Mouse (Mus musculus) brain, embryonic 14.5 days (tissue): Measurements from ENCODE around the gene Ndc80. TPM values are rescaled to one million over a fixed set of nuclear protein-coding genes. Genes with fewer than 3 reads are reported as not detected.

Experiments
- DNase-seq: peaks from one replicate; pipeline ENCODE4 v3.0.0-alpha.2; 2011; ENCODE audit warnings: low read depth
- CTCF ChIP-seq: fragments of 200-500 bp; IDR thresholded peaks from 2 replicates; pipeline ENCODE4 v1.5.1; 2012; ENCODE audit warnings: inconsistent platforms, mild to moderate bottlenecking, moderate library complexity, borderline replicate concordance; ENCODE audit not compliant: insufficient read depth, insufficient read length; ENCODE audit errors: extremely low read depth
- POLR2A ChIP-seq: fragments of 200-500 bp; IDR thresholded peaks from 2 replicates; pipeline ENCODE4 v1.6.1; 2012; ENCODE audit warnings: mild to moderate bottlenecking, inconsistent platforms, borderline replicate concordance; ENCODE audit not compliant: poor library complexity, insufficient read depth, insufficient read length, severe bottlenecking; ENCODE audit errors: extremely low read depth
- polyA plus RNA-seq: library from polyadenylated mRNA; depleted of rRNA; stranded (reverse); fragments of >200 nt; gene quantifications from 2 replicates; pipeline ENCODE4 v1.2.3, GENCODE M21; 2012

Gene Ndc80
- polyA plus RNA-seq, 1 experiment, result 5.6 TPM

DNA sequence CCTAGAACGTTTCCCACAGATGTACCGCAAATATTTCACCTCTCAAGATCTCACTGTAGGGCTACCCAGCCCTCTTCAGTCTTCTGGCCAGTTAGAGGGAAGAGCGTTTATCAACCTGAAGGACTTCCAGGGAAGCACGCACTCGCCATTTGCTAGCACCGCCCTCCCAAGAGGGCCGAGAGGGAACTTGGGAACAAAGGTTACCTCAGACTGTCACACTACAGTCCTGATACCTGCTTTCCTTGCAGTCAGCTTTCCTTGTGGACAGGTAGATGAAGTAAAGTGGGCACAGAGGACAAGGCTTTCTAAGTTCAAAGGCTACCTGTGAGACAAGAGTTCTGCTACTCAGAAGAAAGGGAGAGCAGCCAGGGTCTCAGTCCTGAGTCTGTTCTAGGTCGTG, 19.8 kb downstream of the Ndc80 start:
- no peak for TF ChIP-seq CTCF
- no peak for TF ChIP-seq POLR2A
- no peak for DNase-seq

DNA sequence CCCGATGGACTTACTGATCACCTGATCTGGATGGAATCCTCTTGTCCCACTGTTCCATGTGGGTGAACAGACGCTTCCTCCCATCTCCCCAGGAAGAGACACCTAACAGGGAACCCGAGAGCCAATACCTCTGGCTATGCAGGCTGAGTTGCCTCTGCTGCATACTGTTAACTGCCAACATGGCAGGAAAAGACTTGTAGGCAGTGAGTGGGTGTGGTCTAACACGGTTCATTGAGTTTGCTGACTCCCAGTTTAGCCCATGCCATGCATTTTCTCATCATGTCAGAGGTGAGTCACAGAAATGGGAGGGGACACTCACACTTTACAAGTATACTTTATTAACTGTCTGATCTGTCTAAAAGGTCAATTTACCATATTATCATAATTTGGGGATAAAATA, 30.9 kb downstream of the Ndc80 start:
- TF ChIP-seq CTCF (no peak), POLR2A (no peak)
- no peak for DNase-seq

DNA sequence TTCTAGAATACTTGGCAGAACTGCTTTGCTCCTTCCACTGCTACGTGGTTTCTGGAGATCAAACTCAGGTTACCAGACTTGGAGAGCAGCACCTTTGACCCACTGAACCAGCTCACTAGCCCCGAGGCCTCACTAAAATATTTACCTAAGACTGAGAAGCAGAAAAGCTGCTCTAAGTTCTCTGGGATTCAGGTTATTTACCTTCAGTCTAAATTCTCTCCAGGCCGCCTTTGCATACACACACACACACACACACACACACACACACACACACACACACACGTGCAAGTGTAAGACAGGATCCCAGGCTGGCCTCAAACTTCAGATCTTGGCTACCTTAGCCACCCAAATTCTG, 35.3 kb downstream of the Ndc80 start:
- DNase-seq, result no peak
- no peak for TF ChIP-seq POLR2A
- no peak for TF ChIP-seq CTCF

DNA sequence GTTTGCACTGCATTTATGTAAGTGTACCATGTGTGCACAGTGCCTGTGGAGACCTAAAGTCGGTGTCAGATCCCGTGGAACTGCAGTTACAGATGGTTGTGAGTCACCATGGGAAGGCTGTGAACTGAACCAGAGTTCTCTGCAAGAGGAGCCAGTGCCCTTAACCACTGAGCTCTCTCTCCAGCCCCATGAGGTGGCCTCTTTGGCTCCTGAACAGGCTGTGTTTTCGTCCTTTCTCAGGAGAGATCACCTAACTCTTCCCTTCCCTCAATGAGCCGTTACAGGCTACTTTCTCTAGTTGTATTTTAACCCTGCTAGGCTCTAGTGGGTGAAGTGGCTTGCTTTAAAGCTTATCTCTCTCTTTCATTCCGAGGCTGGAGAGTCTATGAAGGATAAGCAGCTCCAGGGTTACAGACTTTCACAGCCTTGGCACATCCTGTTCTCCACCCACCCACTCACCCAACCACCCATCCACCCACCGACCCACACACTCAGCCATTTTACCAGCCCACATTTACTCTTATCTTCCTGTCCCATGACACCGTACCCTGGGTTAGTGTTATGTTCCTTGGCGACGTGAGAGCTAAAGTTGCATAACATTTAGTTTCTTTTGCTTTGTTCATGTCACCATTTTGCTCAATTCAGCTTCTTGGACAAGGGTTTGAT, 35.9 kb downstream of the Ndc80 start:
- DNase-seq, result no peak
- TF ChIP-seq POLR2A (no peak), CTCF (no peak)

DNA sequence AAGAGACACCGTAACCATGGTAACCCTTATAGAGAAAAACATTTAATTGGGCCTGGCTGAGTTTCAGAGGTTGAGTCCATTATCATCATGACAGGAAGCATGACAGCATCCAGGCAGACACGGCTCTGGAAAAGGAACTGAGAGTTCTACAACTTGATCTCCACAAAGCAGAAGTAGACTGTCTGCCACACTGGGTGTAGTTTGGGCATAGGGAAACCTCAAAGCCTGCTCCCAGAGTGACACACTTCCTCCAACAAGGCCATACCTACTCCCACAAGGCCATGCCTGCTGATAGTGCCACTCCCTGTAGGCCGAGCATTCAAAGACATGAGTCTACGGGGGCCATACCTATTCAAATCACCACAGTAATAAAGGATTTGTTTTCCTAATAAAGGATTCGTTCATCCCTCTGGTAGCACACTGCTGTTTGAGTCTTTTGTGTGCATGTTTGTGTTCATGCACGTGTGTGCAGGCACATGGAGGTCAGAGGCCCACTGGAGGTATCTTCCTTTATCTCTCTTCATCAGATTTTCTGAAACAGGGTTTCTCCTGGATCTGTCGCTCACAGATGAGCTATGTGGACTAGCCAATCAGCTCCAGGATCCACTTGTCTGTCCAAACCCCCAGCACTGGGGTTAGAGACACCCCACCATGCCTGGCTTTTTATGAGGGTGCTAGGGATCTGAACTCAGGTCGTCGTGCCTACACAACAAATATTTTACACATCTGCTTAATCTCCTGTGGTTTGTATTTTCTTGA, 36.8 kb downstream of the Ndc80 start:
- TF ChIP-seq CTCF, result no peak
- no peak for TF ChIP-seq POLR2A

DNA sequence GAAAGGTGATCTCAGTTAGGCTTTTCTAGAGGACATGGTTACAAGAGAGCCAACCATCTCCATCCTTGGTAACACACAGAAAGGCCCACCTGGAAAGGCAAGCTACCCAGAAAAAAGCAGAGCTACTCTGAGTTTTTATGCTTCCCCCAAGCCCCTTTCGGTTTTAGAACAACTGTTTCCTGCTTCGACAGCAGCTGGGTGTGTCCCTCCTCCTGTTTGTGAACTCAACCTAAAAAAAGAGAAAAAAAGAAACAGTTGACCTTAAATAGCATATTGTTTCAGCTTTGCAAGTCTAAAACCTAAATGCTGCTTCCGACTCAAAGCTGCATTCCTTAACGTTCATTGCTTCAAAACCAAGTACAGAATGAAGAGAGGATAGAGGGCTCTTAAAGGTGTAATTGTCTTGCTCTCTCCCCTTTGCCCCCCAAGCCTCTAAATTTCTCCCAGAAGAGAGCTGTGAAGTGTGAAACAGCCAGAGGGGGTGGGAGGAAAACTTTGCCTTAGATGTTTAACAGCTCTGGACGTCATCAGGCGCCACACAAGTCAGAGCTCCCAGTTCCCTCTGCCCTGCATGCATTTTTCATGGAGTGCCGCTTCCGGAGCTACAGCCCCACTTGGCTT, 40.3 kb downstream of the Ndc80 start:
- no peak for TF ChIP-seq CTCF
- no peak for TF ChIP-seq POLR2A
- DNase-seq, result no peak

More for the DNA sequence above, 36.8 kb downstream of the Ndc80 start:
- DNase-seq, result no peak

DNA sequence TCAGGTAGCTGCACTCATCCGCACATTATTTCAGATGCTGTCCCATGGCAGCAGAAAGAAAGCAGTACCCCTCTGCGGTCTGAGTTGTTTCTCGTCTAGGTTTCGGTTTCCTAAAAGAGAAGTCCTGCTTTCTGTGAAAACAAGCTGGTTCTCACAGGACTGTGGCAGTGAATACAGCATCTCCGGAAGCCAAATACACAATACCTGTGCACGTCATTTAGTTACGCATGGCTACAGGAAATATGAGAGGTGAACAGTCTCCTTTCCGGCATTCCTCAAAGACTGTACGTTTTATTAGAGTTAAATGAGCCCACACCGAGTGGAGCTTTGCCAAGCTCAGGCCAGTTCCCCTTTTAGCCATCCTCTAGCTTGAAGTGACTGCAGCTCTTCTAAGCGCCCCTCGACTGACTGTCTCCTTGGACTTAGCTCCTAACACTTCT, 40.8 kb downstream of the Ndc80 start:
- no peak for DNase-seq
- TF ChIP-seq POLR2A (no peak), CTCF (no peak)

DNA sequence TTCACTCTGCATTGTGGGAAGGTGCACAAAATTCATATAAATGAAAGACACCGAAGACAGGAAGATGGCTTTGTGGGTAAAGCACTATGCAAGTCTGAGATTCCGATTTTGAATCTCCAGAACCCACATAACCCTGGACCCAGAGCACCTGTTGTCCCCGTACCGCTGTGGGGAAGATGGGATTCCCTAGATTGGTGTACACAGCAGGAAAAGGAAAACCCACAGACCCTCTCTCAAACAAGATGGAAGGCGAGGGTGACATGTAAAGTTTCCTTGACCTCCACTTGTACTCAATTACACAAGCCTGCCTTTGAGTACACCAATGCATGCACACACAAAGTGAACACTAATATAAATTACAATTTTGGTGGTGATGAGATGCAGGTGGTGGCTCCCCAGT, 41.9 kb downstream of the Ndc80 start:
- DNase-seq, result no peak
- no peak for TF ChIP-seq POLR2A
- no peak for TF ChIP-seq CTCF

DNA sequence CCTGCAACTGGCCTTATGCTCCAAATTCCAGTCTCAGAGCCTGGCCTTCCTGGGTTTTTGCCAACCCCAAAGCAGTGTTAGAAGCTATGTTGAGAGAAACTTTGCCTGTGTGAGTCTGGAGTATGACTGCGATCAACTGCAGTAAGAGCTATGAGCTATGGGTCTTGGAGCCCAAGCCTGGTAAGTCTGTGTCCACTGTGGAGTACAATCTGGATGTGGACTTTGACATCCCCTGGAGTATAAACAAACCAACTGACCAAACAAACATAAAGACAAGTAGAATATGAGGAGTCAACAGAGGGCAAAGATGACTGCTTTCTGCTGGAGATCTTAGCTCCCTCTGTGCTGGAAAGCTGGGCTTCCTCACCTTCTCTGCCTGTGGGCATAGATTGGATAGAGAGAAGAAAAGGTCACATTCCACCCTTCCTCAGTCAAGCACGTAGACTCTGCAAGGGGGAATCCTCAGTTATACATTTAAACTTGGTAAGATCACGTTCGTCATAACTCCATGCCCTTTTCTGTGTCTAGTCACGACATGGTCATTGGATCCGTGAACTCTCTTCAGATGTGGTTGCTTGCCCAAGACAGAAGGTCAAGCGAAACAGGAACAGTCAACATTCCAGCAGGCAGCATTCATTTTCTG, 43.1 kb downstream of the Ndc80 start:
- no peak for DNase-seq
- TF ChIP-seq CTCF (no peak), POLR2A (no peak)

DNA sequence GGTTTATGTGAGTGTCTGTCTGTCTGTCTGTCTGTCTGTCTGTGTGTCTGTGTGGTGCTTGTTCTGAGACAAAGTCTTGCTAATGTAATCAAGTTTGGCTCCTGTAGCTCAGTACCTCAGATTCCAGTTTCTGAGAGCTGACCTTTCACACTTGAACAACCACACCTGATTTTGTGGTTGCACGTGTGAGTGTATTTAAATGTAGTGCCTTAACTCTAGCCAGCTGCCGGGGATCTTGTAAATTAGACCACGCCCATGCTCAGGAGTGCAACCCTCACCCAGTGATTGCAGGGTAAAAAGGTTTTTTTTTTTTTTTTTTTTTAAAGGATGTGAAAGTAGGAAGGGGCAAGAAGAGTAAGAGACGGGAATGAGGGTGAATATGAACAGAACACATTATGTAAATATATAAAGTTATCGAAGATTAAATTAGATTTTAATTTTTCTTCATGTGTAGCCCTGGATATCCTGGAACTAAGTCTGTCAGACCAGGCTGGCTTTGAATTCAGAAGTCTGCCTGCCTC, 47.2 kb downstream of the Ndc80 start:
- TF ChIP-seq POLR2A (no peak), CTCF (no peak)
- DNase-seq, result no peak

DNA sequence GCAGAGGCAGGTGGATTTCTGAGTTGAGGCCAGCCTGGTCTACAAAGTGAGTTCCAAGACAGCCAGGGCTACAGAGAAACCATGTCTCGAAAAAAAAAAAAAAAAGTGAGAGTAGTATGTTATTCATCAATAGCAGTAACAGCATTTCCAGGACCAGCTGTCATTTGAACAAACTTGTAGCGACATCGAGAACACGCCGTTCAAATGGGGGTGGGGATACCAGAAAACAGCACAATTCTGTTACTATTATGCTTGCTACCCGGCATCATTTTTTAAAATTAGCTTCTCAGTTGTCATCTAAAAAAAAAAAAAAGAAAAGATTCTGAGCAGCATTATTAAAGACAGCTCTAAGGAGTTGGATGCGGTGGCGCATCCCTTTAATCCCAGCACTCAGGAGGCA, 49.2 kb downstream of the Ndc80 start:
- no peak for DNase-seq
- TF ChIP-seq POLR2A, result no peak
- no peak for TF ChIP-seq CTCF

DNA sequence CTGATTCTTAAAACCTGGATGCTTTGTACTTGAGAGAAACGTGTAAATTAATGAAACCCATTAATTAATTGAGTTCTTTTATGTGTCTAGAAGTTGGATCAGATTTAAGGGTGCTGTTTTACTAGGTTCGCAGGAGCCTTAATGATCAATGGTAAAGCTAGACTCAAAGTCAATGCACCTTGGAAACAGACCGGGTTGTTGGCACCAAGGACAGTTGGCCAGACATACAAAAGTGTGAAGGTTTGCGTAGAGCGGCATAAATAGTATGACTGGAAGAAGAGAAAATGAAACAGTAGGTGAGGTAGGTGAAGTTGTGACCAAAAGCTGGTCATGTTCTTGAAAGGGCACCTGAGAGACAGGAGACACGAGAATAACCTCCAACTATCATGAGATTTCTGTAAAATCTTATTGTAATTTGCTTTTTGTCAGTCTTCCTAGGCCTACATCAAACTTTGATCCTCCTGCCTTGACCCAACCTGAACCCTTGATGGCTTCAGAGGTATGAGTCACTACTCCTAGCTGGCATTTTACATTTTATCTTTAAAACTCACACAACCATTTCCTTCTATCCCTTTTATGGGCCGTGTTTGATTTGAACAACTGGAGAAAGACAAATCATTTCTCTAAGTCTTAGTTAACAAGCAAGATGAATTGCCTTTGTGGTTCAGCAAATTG, 50.2 kb downstream of the Ndc80 start:
- DNase-seq, result peak; percentile 23
- TF ChIP-seq POLR2A (no peak), CTCF (no peak)
